Mouse (Mus musculus) regulatory T cell (primary cell): ENCODE results near the gene Ruvbl1.

ENCODE experiments used
- in situ Hi-C: fragments of 300-600 bp; cut with MboI, MseI; formaldehyde crosslinking; loops from one replicate; pipeline ENCODE4 v1.15.1; 2025; ENCODE audit warnings: high pct_unique_total_duplicates

Ruvbl1 gene

GRCm38 (mm10) chr6:88490629-88491354 lies 25.6 kb downstream of the Ruvbl1 start:
- in situ Hi-C loops = no loop called here

- in situ Hi-C loops = no loop called here
Observed at GRCm38 (mm10) chr6:88493712-88494111, 28.5 kb downstream of the Ruvbl1 start.

GRCm38 (mm10) chr6:88499481-88500404 lies 34.5 kb downstream of the Ruvbl1 start:
- in situ Hi-C loops = no loop called here

- in situ Hi-C loops = no loop called here
Observed at GRCm38 (mm10) chr6:88500405-88500767, 35.2 kb downstream of the Ruvbl1 start.

GRCm38 (mm10) chr6:88502030-88502970 lies 37.1 kb downstream of the Ruvbl1 start:
- in situ Hi-C loops = no loop called here

- in situ Hi-C loops = no loop called here
Observed at GRCm38 (mm10) chr6:88503044-88503443, 37.8 kb downstream of the Ruvbl1 start.

GRCm38 (mm10) chr6:88513984-88514383 lies 48.8 kb downstream of the Ruvbl1 start:
- in situ Hi-C loops = no loop called here

- in situ Hi-C loops = no loop called here
Observed at GRCm38 (mm10) chr6:88514546-88514945, 49.3 kb downstream of the Ruvbl1 start.

- in situ Hi-C loops = no loop called here
Observed at GRCm38 (mm10) chr6:88515971-88516370, 50.8 kb downstream of the Ruvbl1 start.

- in situ Hi-C loops = no loop called here
Observed at GRCm38 (mm10) chr6:88516667-88517066, 51.5 kb downstream of the Ruvbl1 start.

GRCm38 (mm10) chr6:88517701-88518403 lies 52.6 kb downstream of the Ruvbl1 start:
- in situ Hi-C loops = no loop called here

GRCm38 (mm10) chr6:88518404-88519263 lies 53.4 kb downstream of the Ruvbl1 start, which contains the start of gene Sec61a1:
Gene Sec61a1 (minus strand): TSS chr6:88518905.
- in situ Hi-C loops = no loop called here

- in situ Hi-C loops = no loop called here
Observed at GRCm38 (mm10) chr6:88521821-88522220, 56.6 kb downstream of the Ruvbl1 start.

GRCm38 (mm10) chr6:88522606-88523005 lies 57.4 kb downstream of the Ruvbl1 start:
- in situ Hi-C loops = no loop called here

GRCm38 (mm10) chr6:88523043-88523442 lies 57.8 kb downstream of the Ruvbl1 start:
- in situ Hi-C loops = no loop called here

GRCm38 (mm10) chr6:88523451-88523850 lies 58.2 kb downstream of the Ruvbl1 start:
- in situ Hi-C loops = no loop called here

GRCm38 (mm10) chr6:88524056-88524455 lies 58.8 kb downstream of the Ruvbl1 start:
- in situ Hi-C loops = no loop called here

- in situ Hi-C loops = loop anchor here (5.0 kb wide), 1 partner anchor 72 kb away; no protein-coding TSS in a partner anchor
Observed at GRCm38 (mm10) chr6:88530306-88530705, 65.1 kb downstream of the Ruvbl1 start.

GRCm38 (mm10) chr6:88540093-88540755 lies 75.0 kb downstream of the Ruvbl1 start:
- in situ Hi-C loops = no loop called here
